Mouse (Mus musculus) ES-E14 (cell line): ENCODE results near the gene Mars.

Experiments
- CHD2 ChIP-seq: IDR thresholded peaks from 2 replicates; pipeline ENCODE4 v1.6.1; 2014; ENCODE audit warnings: mild to moderate bottlenecking, low read depth, low read length, inconsistent platforms
- MAFK ChIP-seq: IDR thresholded peaks from 2 replicates; pipeline ENCODE4 v1.6.1; 2014; ENCODE audit warnings: mild to moderate bottlenecking, low read depth, low read length, inconsistent platforms; ENCODE audit not compliant: insufficient read depth
- ZC3H11A ChIP-seq: IDR thresholded peaks from 2 replicates; pipeline ENCODE4 v1.6.1; 2012; ENCODE audit warnings: low read depth, mild to moderate bottlenecking, inconsistent platforms, low read length, borderline replicate concordance

GRCm38 (mm10) chr10:127325454-127326016, 13.9 kb upstream of the Mars start:
- TF ChIP-seq CHD2 = no peak
- TF ChIP-seq MAFK = no peak
- TF ChIP-seq ZC3H11A = no peak
